Mouse (Mus musculus): ENCODE measurements at regions not wholly inside any gene's neighbourhood (a gene's known extent, or its start where the extent isn't known, plus 50 kb on each side); places are given as distances from the start of the nearest gene placed in this dataset.

GRCm38 (mm10) chr9:84285604-84286003 lies 360.7 kb downstream of the Bckdhb start:
- TF ChIP-seq POLR2A (IDR thresholded peaks at IDR 0.05; ENCODE audit: low read depth, low read length) (no peak), CTCF (IDR thresholded peaks at IDR 0.05; ENCODE audit: extremely low read depth, insufficient read length, insufficient replicate concordance, low read depth, low read length) (no peak)
- H3K27ac ChIP-seq (ENCODE audit: insufficient read depth, low read depth, low read length) = no peak overlapping the region
- H3K4me1 ChIP-seq (ENCODE audit: control insufficient read depth, insufficient read depth, insufficient read length, low read length) = no peaks in the 10 kb centered on the region
- WGBS = 75% methylated on average over 4 of the region's 4 CpGs
- no peak overlapping the region for H3K4me3 ChIP-seq (ENCODE audit: low read depth, low read length)
- no peaks in the 10 kb centered on the region for H3K27me3 ChIP-seq (ENCODE audit: control insufficient read depth, insufficient read depth, low read length)
- no peaks in the 10 kb centered on the region for H3K36me3 ChIP-seq (ENCODE audit: control insufficient read depth, insufficient read depth, low read length)

GRCm38 (mm10) chr9:84295891-84296290 lies 370.9 kb downstream of the Bckdhb start:
- TF ChIP-seq POLR2A (IDR thresholded peaks at IDR 0.05; ENCODE audit: low read depth, low read length) (no peak), CTCF (IDR thresholded peaks at IDR 0.05; ENCODE audit: extremely low read depth, insufficient read length, insufficient replicate concordance, low read depth, low read length) (no peak)

DNA sequence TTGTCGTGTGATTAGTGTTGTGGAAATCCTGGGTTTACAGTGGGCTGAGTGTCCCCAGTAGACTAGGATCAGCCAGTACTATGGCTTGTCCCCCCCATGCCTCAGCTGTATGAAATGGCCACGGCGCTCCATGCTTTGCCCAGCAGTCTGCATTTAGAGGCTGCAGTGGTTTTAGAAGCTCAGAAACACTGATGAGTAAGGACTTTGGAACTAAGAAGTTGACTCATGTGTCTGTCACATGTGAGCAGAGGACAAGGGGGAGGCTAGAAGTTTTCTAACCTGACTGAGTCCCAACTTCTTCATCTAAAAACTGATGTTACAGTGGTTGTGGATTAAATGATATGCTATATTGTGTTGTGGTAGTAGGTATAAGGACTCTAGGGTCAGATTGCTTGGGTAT lies 371.5 kb downstream of the Bckdhb start:
- Histone ChIP-seq H3K4me1 (ENCODE audit: control insufficient read depth, insufficient read depth, insufficient read length, low read length) (no peaks in the 10 kb centered on the region), H3K4me3 (ENCODE audit: low read depth, low read length) (no peak overlapping the region), H3K27me3 (ENCODE audit: control insufficient read depth, insufficient read depth, low read length) (no peaks in the 10 kb centered on the region), H3K36me3 (ENCODE audit: control insufficient read depth, insufficient read depth, low read length) (no peaks in the 10 kb centered on the region), H3K27ac (ENCODE audit: insufficient read depth, low read depth, low read length) (no peak overlapping the region)
- TF ChIP-seq CTCF (IDR thresholded peaks at IDR 0.05; ENCODE audit: extremely low read depth, insufficient read length, insufficient replicate concordance, low read depth, low read length) (no peak), POLR2A (IDR thresholded peaks at IDR 0.05; ENCODE audit: low read depth, low read length) (no peak)
- 93% methylated on average over 3 of the region's 3 CpGs for WGBS

More at GRCm38 (mm10) chr9:84295891-84296290, 370.9 kb downstream of the Bckdhb start:
- no peak overlapping the region for H3K27ac ChIP-seq (ENCODE audit: insufficient read depth, low read depth, low read length)
- H3K36me3 ChIP-seq (ENCODE audit: control insufficient read depth, insufficient read depth, low read length) = no peaks in the 10 kb centered on the region
- H3K27me3 ChIP-seq (ENCODE audit: control insufficient read depth, insufficient read depth, low read length) = no peaks in the 10 kb centered on the region
- WGBS = 49% methylated on average over 1 of the region's 1 CpGs
- H3K4me3 ChIP-seq (ENCODE audit: low read depth, low read length) = no peak overlapping the region
- H3K4me1 ChIP-seq (ENCODE audit: control insufficient read depth, insufficient read depth, insufficient read length, low read length) = no peaks in the 10 kb centered on the region

DNA sequence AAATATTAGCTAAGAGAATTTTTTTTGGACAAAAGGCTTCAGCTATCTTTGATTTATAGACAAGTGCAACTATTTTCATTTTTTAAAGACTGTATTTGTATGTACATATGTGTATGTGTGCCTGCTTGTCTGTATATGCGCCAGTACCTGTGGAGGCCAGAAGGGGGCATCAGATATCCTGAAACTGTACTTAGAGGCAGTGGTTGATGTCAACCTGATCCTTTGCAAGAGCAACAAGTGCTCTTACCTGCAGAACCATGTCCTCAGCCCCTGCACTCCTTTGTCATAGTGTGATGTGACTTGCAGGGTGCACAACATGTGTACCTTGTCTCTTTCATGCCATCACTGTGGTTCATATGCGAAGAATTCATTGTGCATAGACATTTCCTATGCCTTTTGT lies 379.5 kb downstream of the Bckdhb start:
- Histone ChIP-seq H3K27ac (ENCODE audit: insufficient read depth, low read depth, low read length) (no peak overlapping the region), H3K4me3 (ENCODE audit: low read depth, low read length) (no peak overlapping the region), H3K4me1 (ENCODE audit: control insufficient read depth, insufficient read depth, insufficient read length, low read length) (no peaks in the 10 kb centered on the region), H3K27me3 (ENCODE audit: control insufficient read depth, insufficient read depth, low read length) (no peaks in the 10 kb centered on the region), H3K36me3 (ENCODE audit: control insufficient read depth, insufficient read depth, low read length) (no peaks in the 10 kb centered on the region)
- 95% methylated on average over 2 of the region's 2 CpGs for WGBS
- TF ChIP-seq POLR2A (IDR thresholded peaks at IDR 0.05; ENCODE audit: low read depth, low read length) (no peak), CTCF (IDR thresholded peaks at IDR 0.05; ENCODE audit: extremely low read depth, insufficient read length, insufficient replicate concordance, low read depth, low read length) (no peak)

DNA sequence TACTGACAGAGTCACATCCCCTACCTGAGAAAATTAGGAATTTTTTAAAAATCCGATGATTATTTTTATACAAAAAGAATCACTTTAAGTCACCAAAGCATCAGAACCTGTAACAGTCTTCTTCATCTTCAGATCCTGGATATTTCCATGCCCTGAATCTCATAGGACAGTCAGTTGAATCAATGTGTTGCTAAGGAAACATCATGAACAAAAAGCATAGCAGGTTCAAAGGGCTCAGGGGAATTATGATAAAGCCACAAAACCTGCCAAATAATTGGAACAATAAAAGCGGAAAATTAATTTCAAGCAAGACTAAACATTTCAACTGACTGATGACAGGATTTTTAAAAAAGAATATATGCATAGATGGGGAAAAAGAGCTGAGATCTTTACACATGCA lies 393.9 kb downstream of the Bckdhb start:
- H3K36me3 ChIP-seq (ENCODE audit: control insufficient read depth, insufficient read depth, low read length) = no peaks in the 10 kb centered on the region
- no peak overlapping the region for H3K4me3 ChIP-seq (ENCODE audit: low read depth, low read length)
- H3K27ac ChIP-seq (ENCODE audit: insufficient read depth, low read depth, low read length) = no peak overlapping the region
- TF ChIP-seq POLR2A (IDR thresholded peaks at IDR 0.05; ENCODE audit: low read depth, low read length) = no peak
- no peak for TF ChIP-seq CTCF (IDR thresholded peaks at IDR 0.05; ENCODE audit: extremely low read depth, insufficient read length, insufficient replicate concordance, low read depth, low read length)
- WGBS = 87% methylated on average over 2 of the region's 2 CpGs
- H3K27me3 ChIP-seq (ENCODE audit: control insufficient read depth, insufficient read depth, low read length) = no peaks in the 10 kb centered on the region
- no peaks in the 10 kb centered on the region for H3K4me1 ChIP-seq (ENCODE audit: control insufficient read depth, insufficient read depth, insufficient read length, low read length)

DNA sequence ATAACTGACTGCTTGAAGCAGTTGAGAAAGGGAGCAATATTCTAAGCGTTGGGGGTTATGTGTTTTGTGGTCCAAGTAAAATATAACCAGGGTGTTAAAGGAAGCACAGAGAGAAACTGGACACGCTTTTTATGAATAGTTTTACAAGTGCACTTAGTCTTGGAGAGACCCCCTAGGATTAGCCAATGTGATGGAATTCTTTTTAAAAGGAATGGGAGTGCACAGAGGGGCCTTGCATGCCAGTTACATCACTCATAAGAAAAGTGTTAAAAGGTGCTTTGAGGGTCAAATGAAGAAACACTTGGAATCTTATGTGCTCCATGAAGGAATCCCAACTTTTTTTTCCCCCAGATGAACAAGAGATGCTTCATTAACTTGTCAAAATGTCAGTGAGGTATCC lies 394.4 kb downstream of the Bckdhb start:
- 81% methylated on average over 2 of the region's 2 CpGs for WGBS
- Histone ChIP-seq H3K27me3 (ENCODE audit: control insufficient read depth, insufficient read depth, low read length) (no peaks in the 10 kb centered on the region), H3K4me1 (ENCODE audit: control insufficient read depth, insufficient read depth, insufficient read length, low read length) (no peaks in the 10 kb centered on the region), H3K27ac (ENCODE audit: insufficient read depth, low read depth, low read length) (no peak overlapping the region), H3K4me3 (ENCODE audit: low read depth, low read length) (no peak overlapping the region), H3K36me3 (ENCODE audit: control insufficient read depth, insufficient read depth, low read length) (no peaks in the 10 kb centered on the region)
- TF ChIP-seq POLR2A (IDR thresholded peaks at IDR 0.05; ENCODE audit: low read depth, low read length) (no peak), CTCF (IDR thresholded peaks at IDR 0.05; ENCODE audit: extremely low read depth, insufficient read length, insufficient replicate concordance, low read depth, low read length) (no peak)

DNA sequence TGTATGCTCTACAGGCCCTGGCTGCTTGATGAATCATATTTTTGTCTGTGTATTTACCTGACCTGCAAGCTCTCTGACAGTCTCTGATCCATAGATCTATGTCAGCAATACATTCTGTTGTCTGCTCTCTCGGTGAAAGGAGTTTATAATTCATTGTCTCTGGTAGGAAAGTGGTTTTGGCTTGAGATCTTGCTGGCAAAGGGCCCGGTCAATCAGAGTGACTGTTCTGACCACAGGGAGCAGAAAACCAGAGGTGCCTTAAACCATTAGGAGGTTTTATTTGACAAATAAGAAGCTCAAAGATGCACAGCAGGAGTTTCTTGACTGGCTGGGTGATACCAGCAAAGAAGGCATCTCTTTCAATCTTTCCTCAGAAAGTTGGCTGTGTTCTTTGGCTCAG lies 398.2 kb downstream of the Bckdhb start:
- no peaks in the 10 kb centered on the region for H3K36me3 ChIP-seq (ENCODE audit: control insufficient read depth, insufficient read depth, low read length)
- no peaks in the 10 kb centered on the region for H3K4me1 ChIP-seq (ENCODE audit: control insufficient read depth, insufficient read depth, insufficient read length, low read length)
- TF ChIP-seq POLR2A (IDR thresholded peaks at IDR 0.05; ENCODE audit: low read depth, low read length) (no peak), CTCF (IDR thresholded peaks at IDR 0.05; ENCODE audit: extremely low read depth, insufficient read length, insufficient replicate concordance, low read depth, low read length) (no peak)
- no peaks in the 10 kb centered on the region for H3K27me3 ChIP-seq (ENCODE audit: control insufficient read depth, insufficient read depth, low read length)
- H3K4me3 ChIP-seq (ENCODE audit: low read depth, low read length) = no peak overlapping the region
- H3K27ac ChIP-seq (ENCODE audit: insufficient read depth, low read depth, low read length) = no peak overlapping the region
- 39% methylated on average over 2 of the region's 2 CpGs for WGBS

All from small intestine, adult 2 months (tissue).